Mouse (Mus musculus): ENCODE measurements around the gene Agpat1. TPM values are rescaled to one million over a fixed set of nuclear protein-coding genes. Genes with fewer than 3 reads are reported as not detected.

Agpat1 gene
- polyA plus RNA-seq, 1 experiment from 2014 or later = 61.7 TPM

- Histone ChIP-seq H3K36me3 (ENCODE audit: control insufficient read depth, insufficient read depth, low read length) (peaks cover 26% of the 10 kb centered on the region), H3K4me1 (ENCODE audit: control insufficient read depth, insufficient read depth, low read length) (peaks cover 72% of the 10 kb centered on the region), H3K27me3 (ENCODE audit: control insufficient read depth, insufficient read depth, low read length) (no peaks in the 10 kb centered on the region), H3K9me3 (ENCODE audit: control insufficient read depth, low read length) (no peaks in the 10 kb centered on the region), H3K9ac (ENCODE audit: low read depth, low read length) (peak overlapping the region; percentile 99), H3K27ac (ENCODE audit: low read depth, low read length) (peak overlapping the region; percentile 100), H3K4me3 (ENCODE audit: low read length) (peak overlapping the region; percentile 88), H3K4me2 (replicated peaks; ENCODE audit: low read depth, low read length) (peak overlapping the region; percentile 94)
- no peak for ATAC-seq (ENCODE audit: low FRiP score, low TSS enrichment)
- WGBS = 37% methylated on average over 34 of the region's 34 CpGs
Measured at GRCm38 (mm10) chr17:34593752-34594525, 10.1 kb upstream of the Agpat1 start.

- WGBS = 47% methylated on average over 8 of the region's 8 CpGs
- peaks cover 38% of the 10 kb centered on the region for H3K36me3 ChIP-seq (ENCODE audit: control insufficient read depth, insufficient read depth, low read length)
- no peak for ATAC-seq (ENCODE audit: low FRiP score, low TSS enrichment)
- H3K27me3 ChIP-seq (ENCODE audit: control insufficient read depth, insufficient read depth, low read length) = no peaks in the 10 kb centered on the region
- H3K9ac ChIP-seq (ENCODE audit: low read depth, low read length) = peak overlapping the region; percentile 12; the same call in 1 of the 2 replicates
- no peaks in the 10 kb centered on the region for H3K9me3 ChIP-seq (ENCODE audit: control insufficient read depth, low read length)
- H3K4me1 ChIP-seq (ENCODE audit: control insufficient read depth, insufficient read depth, low read length) = peaks cover 51% of the 10 kb centered on the region
- no peak overlapping the region for H3K4me3 ChIP-seq (ENCODE audit: low read length)
- no peak overlapping the region; the same call in 1 of the 2 replicates for H3K4me2 ChIP-seq (replicated peaks; ENCODE audit: low read depth, low read length)
- peak overlapping the region; percentile 11; the same call in 1 of the 2 replicates for H3K27ac ChIP-seq (ENCODE audit: low read depth, low read length)
Measured at GRCm38 (mm10) chr17:34596098-34596497, 8.0 kb upstream of the Agpat1 start.

GRCm38 (mm10) chr17:34597566-34598095, 6.4 kb upstream of the Agpat1 start, which contains the start of gene Ager:
TSS of gene Ager (plus strand) at chr17:34597862.
- ATAC-seq (ENCODE audit: low FRiP score, low TSS enrichment) = no peak
- H3K9me3 ChIP-seq (ENCODE audit: control insufficient read depth, low read length) = no peaks in the 10 kb centered on the region
- H3K4me1 ChIP-seq (ENCODE audit: control insufficient read depth, insufficient read depth, low read length) = peaks cover 52% of the 10 kb centered on the region
- 15% methylated on average over 6 of the region's 6 CpGs for WGBS
- H3K27me3 ChIP-seq (ENCODE audit: control insufficient read depth, insufficient read depth, low read length) = no peaks in the 10 kb centered on the region
- peak within 1 kb of the TSS; percentile 6; the same call in 1 of the 2 replicates for H3K4me2 ChIP-seq (replicated peaks; ENCODE audit: low read depth, low read length)
- peak within 1 kb of the TSS; percentile 30; the same call in 1 of the 2 replicates for H3K27ac ChIP-seq (ENCODE audit: low read depth, low read length)
- peaks cover 38% of the 10 kb centered on the region for H3K36me3 ChIP-seq (ENCODE audit: control insufficient read depth, insufficient read depth, low read length)
- no peak within 1 kb of the TSS for H3K4me3 ChIP-seq (ENCODE audit: low read length)
- H3K9ac ChIP-seq (ENCODE audit: low read depth, low read length) = peak within 1 kb of the TSS; percentile 32; the same call in 1 of the 2 replicates

DNA sequence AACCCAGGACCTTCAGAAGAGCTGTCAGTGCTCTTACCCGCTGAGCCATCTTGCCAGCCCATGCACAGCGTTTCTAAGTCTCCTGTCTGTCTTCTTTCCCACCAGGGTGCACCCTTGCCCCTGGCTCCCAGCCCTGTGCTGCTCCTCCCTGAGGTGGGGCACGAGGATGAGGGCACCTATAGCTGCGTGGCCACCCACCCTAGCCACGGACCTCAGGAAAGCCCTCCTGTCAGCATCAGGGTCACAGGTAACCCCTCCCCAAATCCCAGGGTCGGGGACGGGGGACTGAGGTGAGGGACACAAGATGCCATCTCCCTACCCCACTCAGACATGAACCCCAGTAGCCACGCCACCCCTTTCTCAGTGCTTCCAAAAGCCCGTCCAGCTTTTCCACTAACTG, 4.2 kb upstream of the Agpat1 start:
- H3K9me3 ChIP-seq (ENCODE audit: control insufficient read depth, low read length) = no peaks in the 10 kb centered on the region
- no peak overlapping the region for H3K4me2 ChIP-seq (replicated peaks; ENCODE audit: low read depth, low read length)
- peaks cover 28% of the 10 kb centered on the region for H3K36me3 ChIP-seq (ENCODE audit: control insufficient read depth, insufficient read depth, low read length)
- no peak for ATAC-seq (ENCODE audit: low FRiP score, low TSS enrichment)
- no peaks in the 10 kb centered on the region for H3K27me3 ChIP-seq (ENCODE audit: control insufficient read depth, insufficient read depth, low read length)
- 84% methylated on average over 9 of the region's 9 CpGs for WGBS
- H3K4me3 ChIP-seq (ENCODE audit: low read length) = no peak overlapping the region
- no peak overlapping the region for H3K27ac ChIP-seq (ENCODE audit: low read depth, low read length)
- H3K9ac ChIP-seq (ENCODE audit: low read depth, low read length) = no peak overlapping the region
- peaks cover 48% of the 10 kb centered on the region for H3K4me1 ChIP-seq (ENCODE audit: control insufficient read depth, insufficient read depth, low read length)

- 89% methylated on average over 12 of the region's 12 CpGs for WGBS
- Histone ChIP-seq H3K4me2 (replicated peaks; ENCODE audit: low read depth, low read length) (no peak overlapping the region), H3K9me3 (ENCODE audit: control insufficient read depth, low read length) (no peaks in the 10 kb centered on the region), H3K27me3 (ENCODE audit: control insufficient read depth, insufficient read depth, low read length) (no peaks in the 10 kb centered on the region), H3K27ac (ENCODE audit: low read depth, low read length) (no peak overlapping the region), H3K4me1 (ENCODE audit: control insufficient read depth, insufficient read depth, low read length) (peaks cover 37% of the 10 kb centered on the region), H3K4me3 (ENCODE audit: low read length) (no peak overlapping the region), H3K36me3 (ENCODE audit: control insufficient read depth, insufficient read depth, low read length) (peaks cover 12% of the 10 kb centered on the region), H3K9ac (ENCODE audit: low read depth, low read length) (no peak overlapping the region)
- ATAC-seq (ENCODE audit: low FRiP score, low TSS enrichment) = no peak
Measured at GRCm38 (mm10) chr17:34601796-34602195, 2.3 kb upstream of the Agpat1 start.

DNA sequence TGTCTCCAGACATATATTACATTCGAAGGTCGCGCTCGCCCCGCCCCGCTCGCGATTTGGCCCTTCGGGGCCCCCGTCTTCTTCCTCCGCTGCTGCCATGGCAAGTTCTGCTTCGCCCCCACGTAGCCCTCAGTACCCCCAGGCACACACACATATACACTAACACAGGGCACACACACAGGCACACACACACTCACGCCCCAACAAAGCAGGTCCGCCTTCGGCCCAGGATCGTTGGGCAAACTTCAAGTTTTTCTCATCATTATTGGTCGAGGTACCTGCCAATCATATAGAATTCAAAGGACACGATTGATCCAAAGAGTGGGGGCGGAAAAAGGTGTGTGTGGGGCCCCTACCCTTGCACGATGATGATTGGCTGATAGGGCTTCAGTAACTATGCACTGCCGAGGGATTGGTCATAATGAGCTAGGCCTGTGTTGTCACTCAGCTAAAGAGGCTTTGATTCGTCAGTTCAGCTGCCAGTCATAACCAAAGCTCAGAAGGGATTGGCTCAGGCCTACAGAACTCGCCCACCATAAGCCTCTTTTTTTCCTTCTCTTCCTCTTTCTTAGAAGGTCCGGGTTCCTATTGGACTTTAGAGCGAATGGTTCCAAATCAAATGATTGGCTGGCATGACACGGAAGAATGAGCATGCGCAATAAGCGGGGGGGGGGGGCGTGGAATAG, 544 bp upstream of the Agpat1 start, which contains the start of gene Rnf5:
Gene Rnf5, minus strand, starts transcription at position 316 of the 686 bp plus-strand sequence.
- peak; percentile 96 for ATAC-seq (ENCODE audit: low FRiP score, low TSS enrichment)
- H3K9ac ChIP-seq (ENCODE audit: low read depth, low read length) = peak within 1 kb of the TSS; percentile 95
- under 1% methylated on average over 30 of the region's 30 CpGs for WGBS

GRCm38 (mm10) chr17:34604511-34605237, 612 bp downstream of the Agpat1 start:
- Histone ChIP-seq H3K9ac (ENCODE audit: low read depth, low read length) (peak overlapping the region; percentile 95), H3K9me3 (ENCODE audit: control insufficient read depth, low read length) (no peaks in the 10 kb centered on the region), H3K4me3 (ENCODE audit: low read length) (peak overlapping the region; percentile 99), H3K27ac (ENCODE audit: low read depth, low read length) (peak overlapping the region; percentile 95), H3K4me2 (replicated peaks; ENCODE audit: low read depth, low read length) (peak overlapping the region; percentile 93), H3K27me3 (ENCODE audit: control insufficient read depth, insufficient read depth, low read length) (no peaks in the 10 kb centered on the region), H3K36me3 (ENCODE audit: control insufficient read depth, insufficient read depth, low read length) (peaks cover 16% of the 10 kb centered on the region), H3K4me1 (ENCODE audit: control insufficient read depth, insufficient read depth, low read length) (peaks cover 35% of the 10 kb centered on the region)
- peak; percentile 0; the same call in 1 of the 2 replicates for ATAC-seq (ENCODE audit: low FRiP score, low TSS enrichment)
- 9% methylated on average over 24 of the region's 24 CpGs for WGBS

More for the DNA sequence above, 544 bp upstream of the Agpat1 start, which contains the start of gene Rnf5:
- Histone ChIP-seq H3K27me3 (ENCODE audit: control insufficient read depth, insufficient read depth, low read length) (no peaks in the 10 kb centered on the region), H3K27ac (ENCODE audit: low read depth, low read length) (peak within 1 kb of the TSS; percentile 95), H3K4me1 (ENCODE audit: control insufficient read depth, insufficient read depth, low read length) (peaks cover 33% of the 10 kb centered on the region), H3K9me3 (ENCODE audit: control insufficient read depth, low read length) (no peaks in the 10 kb centered on the region), H3K4me3 (ENCODE audit: low read length) (peak within 1 kb of the TSS; percentile 99), H3K36me3 (ENCODE audit: control insufficient read depth, insufficient read depth, low read length) (peaks cover 16% of the 10 kb centered on the region), H3K4me2 (replicated peaks; ENCODE audit: low read depth, low read length) (peak within 1 kb of the TSS; percentile 93)

DNA sequence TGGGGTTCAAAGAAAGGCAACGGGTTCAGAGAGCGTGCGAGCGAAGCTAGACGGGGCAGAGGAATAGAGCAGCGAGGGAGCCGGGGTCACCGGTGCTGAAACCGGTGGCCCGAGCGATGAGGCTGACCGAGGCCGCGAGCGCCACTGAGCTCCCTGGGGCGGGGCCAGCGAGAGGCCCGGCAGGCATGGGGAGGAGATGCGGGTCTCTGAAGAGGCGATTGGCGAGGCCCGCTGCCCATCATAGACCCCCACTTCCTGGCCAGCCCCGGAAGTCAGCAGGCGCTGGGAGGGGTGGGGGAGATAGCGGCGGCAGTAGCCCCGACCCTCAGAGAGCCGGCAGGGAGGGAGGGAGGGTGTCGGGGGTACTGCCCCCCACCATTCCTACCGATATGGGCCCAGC, 1.5 kb downstream of the Agpat1 start:
- H3K4me1 ChIP-seq (ENCODE audit: control insufficient read depth, insufficient read depth, low read length) = peaks cover 35% of the 10 kb centered on the region

More for the DNA sequence above, 1.5 kb downstream of the Agpat1 start:
- no peaks in the 10 kb centered on the region for H3K27me3 ChIP-seq (ENCODE audit: control insufficient read depth, insufficient read depth, low read length)
- H3K4me2 ChIP-seq (replicated peaks; ENCODE audit: low read depth, low read length) = peak overlapping the region; percentile 93
- peak overlapping the region; percentile 99 for H3K4me3 ChIP-seq (ENCODE audit: low read length)
- peaks cover 13% of the 10 kb centered on the region for H3K36me3 ChIP-seq (ENCODE audit: control insufficient read depth, insufficient read depth, low read length)
- ATAC-seq (ENCODE audit: low FRiP score, low TSS enrichment) = peak; percentile 56
- H3K27ac ChIP-seq (ENCODE audit: low read depth, low read length) = peak overlapping the region; percentile 95
- peak overlapping the region; percentile 95 for H3K9ac ChIP-seq (ENCODE audit: low read depth, low read length)
- no peaks in the 10 kb centered on the region for H3K9me3 ChIP-seq (ENCODE audit: control insufficient read depth, low read length)
- under 1% methylated on average over 20 of the region's 30 CpGs for WGBS

Data from kidney, embryonic 14.5 days (tissue).